Mouse (Mus musculus) hindbrain, embryonic 13.5 days (tissue): ENCODE measurements at regions not wholly inside any gene's neighbourhood (a gene's known extent, or its start where the extent isn't known, plus 50 kb on each side); places are given as distances from the start of the nearest gene placed in this dataset.
A peak's percentile ranks its signal among the peaks of the same experiment; 100 is the strongest.

ENCODE experiments used
- ATAC-seq: fragments of 200-750 bp; cut with Nextera tagmentation; 2 replicates; pipeline ENCODE4 v1.8.0; 2017; ENCODE audit warnings: moderate TSS enrichment; ENCODE audit not compliant: low FRiP score
- H3K27ac ChIP-seq: fragments of 300-500 bp; sonication (generic); 2 replicates; pipeline ENCODE4 v1.5.1; 2015; ENCODE audit warnings: inconsistent platforms, mild to moderate bottlenecking, moderate library complexity
- H3K27me3 ChIP-seq: fragments of 300-500 bp; sonication (generic); 2 replicates; pipeline ENCODE4 v1.6.1; 2015; ENCODE audit warnings: mild to moderate bottlenecking, inconsistent platforms
- H3K36me3 ChIP-seq: fragments of 300-500 bp; sonication (generic); 2 replicates; pipeline ENCODE4 v1.6.1; 2015; ENCODE audit warnings: mild to moderate bottlenecking, inconsistent platforms
- H3K4me1 ChIP-seq: fragments of 300-500 bp; sonication (generic); replicated peaks from 2 replicates; pipeline ENCODE4 v1.6.1; 2015; ENCODE audit warnings: inconsistent platforms
- H3K4me2 ChIP-seq: fragments of 300-500 bp; sonication (generic); 2 replicates; pipeline ENCODE4 v1.6.1; 2015; ENCODE audit warnings: inconsistent platforms, mild to moderate bottlenecking, moderate library complexity
- H3K4me3 ChIP-seq: fragments of 300-500 bp; sonication (generic); 2 replicates; pipeline ENCODE4 v1.5.1; 2015; ENCODE audit warnings: mild to moderate bottlenecking, inconsistent platforms
- H3K9ac ChIP-seq: fragments of 300-500 bp; sonication (generic); 2 replicates; pipeline ENCODE4 v1.6.1; 2015; ENCODE audit warnings: mild to moderate bottlenecking, inconsistent platforms
- H3K9me3 ChIP-seq: fragments of 300-500 bp; sonication (generic); 2 replicates; pipeline ENCODE4 v1.6.1; 2016; ENCODE audit warnings: inconsistent platforms
- whole genome bisulfite sequencing: fragments of 180-500 bp; shearing (Covaris S2); methylation state at CpG from one replicate; pipeline ENCODE4 v1.1.7; 2015; 5-methylcytosine and 5-hydroxymethylcytosine counted together

- Histone ChIP-seq H3K9me3 (no peaks in the 10 kb centered on the region), H3K4me2 (no peak overlapping the region), H3K36me3 (no peaks in the 10 kb centered on the region), H3K4me3 (no peak overlapping the region), H3K27me3 (0 out of 2 replicates have a peak, but pooled peaks cover 30% of the 10 kb centered on the region), H3K9ac (peak overlapping the region; percentile 39), H3K4me1 (peaks cover 34% of the 10 kb centered on the region), H3K27ac (no peak overlapping the region)
- no peak for ATAC-seq
- 76% methylated on average over 4 of the region's 4 CpGs for WGBS
These were observed 82.1 kb downstream of the Tpra1 start for GRCm38 (mm10) chr6:88984170-88984569.

- no peak overlapping the region for H3K9ac ChIP-seq
- peaks cover 29% of the 10 kb centered on the region for H3K4me1 ChIP-seq
- no peaks in the 10 kb centered on the region for H3K36me3 ChIP-seq
- no peak overlapping the region for H3K27ac ChIP-seq
- no peak overlapping the region for H3K4me3 ChIP-seq
- no peak for ATAC-seq
- H3K9me3 ChIP-seq, result no peaks in the 10 kb centered on the region
- H3K4me2 ChIP-seq, result no peak overlapping the region
- 0 out of 2 replicates have a peak, but pooled peaks cover 30% of the 10 kb centered on the region for H3K27me3 ChIP-seq
- WGBS, result 63% methylated on average over 4 of the region's 4 CpGs
These were observed 82.8 kb downstream of the Tpra1 start for GRCm38 (mm10) chr6:88984863-88985262.

GRCm38 (mm10) chr6:88988551-88988950 lies 86.5 kb downstream of the Tpra1 start:
- Histone ChIP-seq H3K9ac (no peak overlapping the region), H3K27ac (no peak overlapping the region), H3K36me3 (no peaks in the 10 kb centered on the region), H3K4me3 (no peak overlapping the region), H3K9me3 (no peaks in the 10 kb centered on the region), H3K4me1 (peaks cover 13% of the 10 kb centered on the region), H3K4me2 (no peak overlapping the region), H3K27me3 (peaks cover 24% of the 10 kb centered on the region; the same call in 1 of the 2 replicates)
- no peak for ATAC-seq
- WGBS, result 92% methylated on average over 10 of the region's 10 CpGs

- Histone ChIP-seq H3K27ac (no peak overlapping the region), H3K27me3 (peaks cover 30% of the 10 kb centered on the region), H3K4me2 (no peak overlapping the region), H3K4me3 (no peak overlapping the region), H3K4me1 (0 out of 2 replicates have a peak, but pooled peaks cover 3% of the 10 kb centered on the region), H3K9me3 (no peaks in the 10 kb centered on the region), H3K9ac (no peak overlapping the region), H3K36me3 (no peaks in the 10 kb centered on the region)
- WGBS, result 66% methylated on average over 6 of the region's 6 CpGs
- ATAC-seq, result no peak
These were observed 87.7 kb downstream of the Tpra1 start for GRCm38 (mm10) chr6:88989617-88990299.

GRCm38 (mm10) chr6:88990300-88990685 lies 88.2 kb downstream of the Tpra1 start:
- 52% methylated on average over 1 of the region's 1 CpGs for WGBS
- Histone ChIP-seq H3K27ac (no peak overlapping the region), H3K4me1 (no peaks in the 10 kb centered on the region)

GRCm38 (mm10) chr6:88995077-88995476 lies 93.0 kb downstream of the Tpra1 start:
- Histone ChIP-seq H3K27ac (no peak overlapping the region), H3K27me3 (peaks cover 21% of the 10 kb centered on the region), H3K4me1 (peaks cover 5% of the 10 kb centered on the region; the same call in 1 of the 2 replicates), H3K9ac (no peak overlapping the region), H3K9me3 (no peaks in the 10 kb centered on the region), H3K4me2 (no peak overlapping the region), H3K36me3 (no peaks in the 10 kb centered on the region), H3K4me3 (no peak overlapping the region)
- ATAC-seq, result no peak
- WGBS, result 93% methylated on average over 3 of the region's 3 CpGs

More at GRCm38 (mm10) chr6:88990300-88990685, 88.2 kb downstream of the Tpra1 start:
- H3K9ac ChIP-seq, result no peak overlapping the region
- no peaks in the 10 kb centered on the region for H3K36me3 ChIP-seq
- ATAC-seq, result no peak
- no peaks in the 10 kb centered on the region for H3K9me3 ChIP-seq
- H3K4me3 ChIP-seq, result no peak overlapping the region
- no peak overlapping the region for H3K4me2 ChIP-seq
- H3K27me3 ChIP-seq, result peaks cover 24% of the 10 kb centered on the region

GRCm38 (mm10) chr6:88998927-88999722 lies 97.1 kb downstream of the Tpra1 start:
- peaks cover 22% of the 10 kb centered on the region for H3K27me3 ChIP-seq
- ATAC-seq, result no peak
- 90% methylated on average over 3 of the region's 3 CpGs for WGBS
- H3K4me3 ChIP-seq, result no peak overlapping the region
- peaks cover 18% of the 10 kb centered on the region for H3K4me1 ChIP-seq
- no peak overlapping the region for H3K4me2 ChIP-seq
- H3K36me3 ChIP-seq, result no peaks in the 10 kb centered on the region
- H3K9ac ChIP-seq, result no peak overlapping the region
- H3K27ac ChIP-seq, result no peak overlapping the region
- no peaks in the 10 kb centered on the region for H3K9me3 ChIP-seq

GRCm38 (mm10) chr6:89000359-89000758 lies 98.3 kb downstream of the Tpra1 start:
- H3K36me3 ChIP-seq, result no peaks in the 10 kb centered on the region
- H3K9me3 ChIP-seq, result no peaks in the 10 kb centered on the region
- no peak overlapping the region for H3K9ac ChIP-seq
- 12% methylated on average over 14 of the region's 14 CpGs for WGBS
- H3K27me3 ChIP-seq, result peaks cover 18% of the 10 kb centered on the region
- no peak for ATAC-seq
- no peak overlapping the region for H3K27ac ChIP-seq
- peaks cover 18% of the 10 kb centered on the region for H3K4me1 ChIP-seq
- H3K4me3 ChIP-seq, result no peak overlapping the region
- peak overlapping the region; percentile 8 for H3K4me2 ChIP-seq

- Histone ChIP-seq H3K4me3 (no peak overlapping the region), H3K27ac (0 out of 2 replicates have a peak overlapping the region, but pooled peaks have one; percentile 52), H3K36me3 (no peaks in the 10 kb centered on the region), H3K9me3 (no peaks in the 10 kb centered on the region), H3K4me2 (no peak overlapping the region), H3K4me1 (peaks cover 30% of the 10 kb centered on the region), H3K9ac (no peak overlapping the region), H3K27me3 (peaks cover 18% of the 10 kb centered on the region)
- 58% methylated on average over 5 of the region's 6 CpGs for WGBS
- ATAC-seq, result 0 out of 2 replicates have a peak, but pooled peaks have one; percentile 34
These were observed 101.3 kb downstream of the Tpra1 start for GRCm38 (mm10) chr6:89003197-89003923.

- no peaks in the 10 kb centered on the region for H3K9me3 ChIP-seq
- no peak overlapping the region for H3K4me2 ChIP-seq
- no peak for ATAC-seq
- peaks cover 13% of the 10 kb centered on the region; the same call in 1 of the 2 replicates for H3K27me3 ChIP-seq
- peaks cover 48% of the 10 kb centered on the region for H3K4me1 ChIP-seq
- H3K4me3 ChIP-seq, result no peak overlapping the region
- WGBS, result 46% methylated on average over 4 of the region's 4 CpGs
- H3K9ac ChIP-seq, result no peak overlapping the region
- no peak overlapping the region for H3K27ac ChIP-seq
- H3K36me3 ChIP-seq, result no peaks in the 10 kb centered on the region
These were observed 103.0 kb downstream of the Tpra1 start for GRCm38 (mm10) chr6:89005094-89005493.

GRCm38 (mm10) chr6:89006997-89007396 lies 104.9 kb downstream of the Tpra1 start:
- H3K36me3 ChIP-seq, result no peaks in the 10 kb centered on the region
- no peak overlapping the region for H3K9ac ChIP-seq
- H3K4me1 ChIP-seq, result peaks cover 60% of the 10 kb centered on the region
- 14% methylated on average over 17 of the region's 17 CpGs for WGBS
- no peak for ATAC-seq
- peak overlapping the region; percentile 71 for H3K27ac ChIP-seq
- H3K27me3 ChIP-seq, result peaks cover 21% of the 10 kb centered on the region; the same call in 1 of the 2 replicates
- H3K9me3 ChIP-seq, result no peaks in the 10 kb centered on the region
- no peak overlapping the region for H3K4me3 ChIP-seq
- peak overlapping the region; percentile 25; the same call in 1 of the 2 replicates for H3K4me2 ChIP-seq

- H3K36me3 ChIP-seq, result no peaks in the 10 kb centered on the region
- H3K27ac ChIP-seq, result peak overlapping the region; percentile 87
- peaks cover 18% of the 10 kb centered on the region; the same call in 1 of the 2 replicates for H3K27me3 ChIP-seq
- no peak for ATAC-seq
- 82% methylated on average over 2 of the region's 2 CpGs for WGBS
- no peak overlapping the region for H3K4me2 ChIP-seq
- H3K4me3 ChIP-seq, result no peak overlapping the region
- H3K4me1 ChIP-seq, result peaks cover 66% of the 10 kb centered on the region
- H3K9me3 ChIP-seq, result no peaks in the 10 kb centered on the region
- H3K9ac ChIP-seq, result no peak overlapping the region
These were observed 105.5 kb downstream of the Tpra1 start for GRCm38 (mm10) chr6:89007516-89007915.
